Mouse (Mus musculus) embryonic facial prominence, embryonic 15.5 days (tissue): ENCODE results near the gene Myo10. TPM values are rescaled to one million over a fixed set of nuclear protein-coding genes. Genes with fewer than 3 reads are reported as not detected.
A peak's percentile ranks its signal among the peaks of the same experiment; 100 is the strongest.
"Not testable (repeated sequence)": the region's sequence is repeated elsewhere in the genome, so short reads cannot be mapped to it uniquely, and the experiment has no call there.

ENCODE experiments used
- ATAC-seq: fragments of 200-750 bp; cut with Nextera tagmentation; 2 replicates; pipeline ENCODE4 v1.8.0; 2017; ENCODE audit warnings: low read depth, moderate TSS enrichment; ENCODE audit not compliant: insufficient number of reproducible peaks, low FRiP score, low TSS enrichment
- H3K27ac ChIP-seq: fragments of 300-500 bp; sonication (generic); replicated peaks from 2 replicates; pipeline ENCODE4 v1.5.1; 2015; ENCODE audit warnings: mild to moderate bottlenecking, inconsistent platforms
- H3K27me3 ChIP-seq: fragments of 300-500 bp; sonication (generic); 2 replicates; pipeline ENCODE4 v1.6.1; 2015; ENCODE audit warnings: inconsistent platforms
- H3K36me3 ChIP-seq: fragments of 300-500 bp; sonication (generic); 2 replicates; pipeline ENCODE4 v1.6.1; 2015; ENCODE audit warnings: mild to moderate bottlenecking, inconsistent platforms
- H3K4me1 ChIP-seq: fragments of 300-500 bp; sonication (generic); 2 replicates; pipeline ENCODE4 v1.6.1; 2015; ENCODE audit warnings: inconsistent platforms
- H3K4me2 ChIP-seq: fragments of 300-500 bp; sonication (generic); replicated peaks from 2 replicates; pipeline ENCODE4 v1.6.1; 2015; ENCODE audit warnings: mild to moderate bottlenecking, inconsistent platforms
- H3K4me3 ChIP-seq: fragments of 300-500 bp; sonication (generic); replicated peaks from 2 replicates; pipeline ENCODE4 v1.5.1; 2015; ENCODE audit warnings: mild to moderate bottlenecking, inconsistent platforms
- H3K9ac ChIP-seq: fragments of 300-500 bp; sonication (generic); 2 replicates; pipeline ENCODE4 v1.6.1; 2015; ENCODE audit warnings: inconsistent platforms
- H3K9me3 ChIP-seq: fragments of 300-500 bp; sonication (generic); replicated peaks from 2 replicates; pipeline ENCODE4 v1.6.1; 2016; ENCODE audit warnings: inconsistent platforms
- WGBS: fragments of 180-500 bp; shearing (Covaris S2); methylation state at CpG from one replicate; pipeline ENCODE4 v1.1.7; 2015; 5-methylcytosine and 5-hydroxymethylcytosine counted together
- polyA plus RNA-seq: library from polyadenylated mRNA; unstranded; fragments of >200 nt; fragmentation: Nextera tagmentation; extraction: Ambion mirVana; gene quantifications from 2 replicates; pipeline ENCODE4 v1.2.1, GENCODE M21; 2015

Myo10 gene
- polyA plus RNA-seq, 1 experiment from 2014 or later = 34.0 TPM

GRCm38 (mm10) chr15:25713587-25714361 lies 91.4 kb downstream of the Myo10 start:
- ATAC-seq = no peak; the same call in 1 of the 2 replicates
- H3K4me1 ChIP-seq = peaks cover 16% of the 10 kb centered on the region
- 73% methylated on average over 38 of the region's 38 CpGs for WGBS
- no peak overlapping the region for H3K27ac ChIP-seq
- no peaks in the 10 kb centered on the region for H3K36me3 ChIP-seq
- H3K4me3 ChIP-seq = no peak overlapping the region
- no peaks in the 10 kb centered on the region for H3K27me3 ChIP-seq
- H3K4me2 ChIP-seq = no peak overlapping the region
- H3K9me3 ChIP-seq = no peaks in the 10 kb centered on the region
- H3K9ac ChIP-seq = no peak overlapping the region

- Histone ChIP-seq H3K4me3 (no peak overlapping the region), H3K27me3 (no peaks in the 10 kb centered on the region), H3K36me3 (no peaks in the 10 kb centered on the region), H3K9me3 (no peaks in the 10 kb centered on the region), H3K4me2 (no peak overlapping the region), H3K4me1 (peaks cover 14% of the 10 kb centered on the region), H3K9ac (no peak overlapping the region), H3K27ac (no peak overlapping the region)
- ATAC-seq = no peak
- 68% methylated on average over 10 of the region's 10 CpGs for WGBS
Measured at GRCm38 (mm10) chr15:25715218-25715995, 93.1 kb downstream of the Myo10 start.

GRCm38 (mm10) chr15:25715996-25716395 lies 93.7 kb downstream of the Myo10 start:
- no peak overlapping the region for H3K9ac ChIP-seq
- WGBS = 86% methylated on average over 11 of the region's 11 CpGs
- no peak overlapping the region for H3K4me3 ChIP-seq
- no peak overlapping the region for H3K4me2 ChIP-seq
- H3K4me1 ChIP-seq = peaks cover 9% of the 10 kb centered on the region
- no peaks in the 10 kb centered on the region for H3K27me3 ChIP-seq
- no peak overlapping the region for H3K27ac ChIP-seq
- H3K36me3 ChIP-seq = peaks cover 4% of the 10 kb centered on the region; the same call in 1 of the 2 replicates
- no peaks in the 10 kb centered on the region for H3K9me3 ChIP-seq
- ATAC-seq = no peak

- no peak for ATAC-seq
- Histone ChIP-seq H3K27ac (no peak overlapping the region), H3K4me3 (no peak overlapping the region), H3K27me3 (no peaks in the 10 kb centered on the region), H3K9me3 (no peaks in the 10 kb centered on the region), H3K4me2 (no peak overlapping the region), H3K4me1 (peaks cover 7% of the 10 kb centered on the region), H3K9ac (no peak overlapping the region), H3K36me3 (peaks cover 11% of the 10 kb centered on the region; the same call in 1 of the 2 replicates)
- WGBS = 24% methylated on average over 3 of the region's 3 CpGs
Measured at GRCm38 (mm10) chr15:25717006-25717405, 94.7 kb downstream of the Myo10 start.

- 89% methylated on average over 2 of the region's 4 CpGs for WGBS
- peaks cover 19% of the 10 kb centered on the region for H3K36me3 ChIP-seq
Measured at GRCm38 (mm10) chr15:25718104-25718503, 95.8 kb downstream of the Myo10 start.

GRCm38 (mm10) chr15:25719270-25719669 lies 96.9 kb downstream of the Myo10 start:
- Histone ChIP-seq H3K9ac (no peak overlapping the region), H3K4me1 (peaks cover 26% of the 10 kb centered on the region), H3K4me3 (no peak overlapping the region), H3K4me2 (no peak overlapping the region), H3K9me3 (no peaks in the 10 kb centered on the region), H3K27ac (no peak overlapping the region), H3K36me3 (peaks cover 19% of the 10 kb centered on the region), H3K27me3 (no peaks in the 10 kb centered on the region)
- no peak for ATAC-seq
- 60% methylated on average over 8 of the region's 8 CpGs for WGBS

More at GRCm38 (mm10) chr15:25718104-25718503, 95.8 kb downstream of the Myo10 start:
- not testable (repeated sequence) for H3K27ac ChIP-seq, H3K9ac ChIP-seq, H3K4me2 ChIP-seq, ATAC-seq, H3K4me3 ChIP-seq, H3K27me3 ChIP-seq, H3K9me3 ChIP-seq
- peaks cover 15% of the 10 kb centered on the region for H3K4me1 ChIP-seq

GRCm38 (mm10) chr15:25720263-25720662 lies 97.9 kb downstream of the Myo10 start:
- no peak overlapping the region for H3K4me2 ChIP-seq
- peaks cover 21% of the 10 kb centered on the region for H3K4me1 ChIP-seq
- no peak overlapping the region for H3K4me3 ChIP-seq
- no peaks in the 10 kb centered on the region for H3K27me3 ChIP-seq
- no peak for ATAC-seq
- no peaks in the 10 kb centered on the region for H3K9me3 ChIP-seq
- 86% methylated on average over 6 of the region's 6 CpGs for WGBS
- no peak overlapping the region for H3K9ac ChIP-seq
- no peak overlapping the region for H3K27ac ChIP-seq
- peaks cover 23% of the 10 kb centered on the region for H3K36me3 ChIP-seq

- H3K36me3 ChIP-seq = peaks cover 44% of the 10 kb centered on the region
- peak overlapping the region; percentile 66 for H3K27ac ChIP-seq
- H3K9ac ChIP-seq = no peak overlapping the region
- peaks cover 20% of the 10 kb centered on the region for H3K4me1 ChIP-seq
- 34% methylated on average over 12 of the region's 12 CpGs for WGBS
- no peak overlapping the region for H3K4me3 ChIP-seq
- no peaks in the 10 kb centered on the region for H3K27me3 ChIP-seq
- H3K4me2 ChIP-seq = no peak overlapping the region
- H3K9me3 ChIP-seq = no peaks in the 10 kb centered on the region
- peak; percentile 85 for ATAC-seq
Measured at GRCm38 (mm10) chr15:25723281-25724113, 101.2 kb downstream of the Myo10 start.

GRCm38 (mm10) chr15:25724549-25724948 lies 102.2 kb downstream of the Myo10 start:
- 87% methylated on average over 6 of the region's 6 CpGs for WGBS
- peaks cover 44% of the 10 kb centered on the region for H3K36me3 ChIP-seq
- H3K27me3 ChIP-seq = no peaks in the 10 kb centered on the region
- peaks cover 20% of the 10 kb centered on the region for H3K4me1 ChIP-seq
- H3K9me3 ChIP-seq = no peaks in the 10 kb centered on the region
- no peak overlapping the region for H3K27ac ChIP-seq
- no peak for ATAC-seq
- no peak overlapping the region for H3K4me3 ChIP-seq
- no peak overlapping the region for H3K4me2 ChIP-seq
- H3K9ac ChIP-seq = no peak overlapping the region

GRCm38 (mm10) chr15:25726814-25727213 lies 104.5 kb downstream of the Myo10 start:
- H3K36me3 ChIP-seq = peaks cover 35% of the 10 kb centered on the region
- H3K27ac ChIP-seq = no peak overlapping the region
- H3K4me3 ChIP-seq = no peak overlapping the region
- no peak overlapping the region for H3K9ac ChIP-seq
- peaks cover 20% of the 10 kb centered on the region for H3K4me1 ChIP-seq
- H3K4me2 ChIP-seq = no peak overlapping the region
- no peaks in the 10 kb centered on the region for H3K9me3 ChIP-seq
- no peaks in the 10 kb centered on the region for H3K27me3 ChIP-seq
- 91% methylated on average over 5 of the region's 5 CpGs for WGBS
- ATAC-seq = no peak

- Histone ChIP-seq H3K4me1 (peaks cover 9% of the 10 kb centered on the region), H3K9me3 (no peaks in the 10 kb centered on the region), H3K9ac (no peak overlapping the region), H3K27ac (no peak overlapping the region), H3K27me3 (no peaks in the 10 kb centered on the region), H3K36me3 (peaks cover 32% of the 10 kb centered on the region), H3K4me3 (no peak overlapping the region), H3K4me2 (no peak overlapping the region)
- ATAC-seq = no peak
- WGBS = 81% methylated on average over 4 of the region's 4 CpGs
Measured at GRCm38 (mm10) chr15:25728501-25728900, 106.2 kb downstream of the Myo10 start.
